8 mouse cellular contexts compared by ENCODE assay signal in genomic region chr4:22357931-22358300, GRCm38 (mm10). TPM values are rescaled to one million over a fixed set of nuclear protein-coding genes. Genes with fewer than 3 reads are reported as not detected.
DNase-seq lines count a peak whose midpoint lies in the region; ATAC-seq and TF ChIP-seq lines count a peak whose summit lies in the region.

No protein-coding gene starts in this region.

- H3K9ac ChIP-seq in hindbrain, embryonic 14.5 days = peak overlapping the region; percentile 94
- peak overlapping the region; percentile 87 for H3K9ac ChIP-seq in midbrain, embryonic 16.5 days (ENCODE audit: low read depth, low read length)

- ATAC-seq in hindbrain, embryonic 14.5 days (ENCODE audit: low FRiP score) = peak; percentile 56
- ATAC-seq in midbrain, embryonic 16.5 days = peak; percentile 63

- H3K4me3 ChIP-seq in layer of hippocampus, adult 2 months = peak overlapping the region; percentile 83
- peak overlapping the region; percentile 89 for H3K4me3 ChIP-seq in brown adipose tissue, adult 24 weeks (ENCODE audit: insufficient read depth, low read depth, low read length)
- peak overlapping the region; percentile 84 for H3K4me3 ChIP-seq in hindbrain, embryonic 14.5 days (replicated peaks; ENCODE audit: low read length)
- H3K4me3 ChIP-seq in midbrain, embryonic 16.5 days (ENCODE audit: low read depth, low read length) = peak overlapping the region; percentile 72

- H3K4me2 ChIP-seq in hindbrain, embryonic 14.5 days (replicated peaks) = peak overlapping the region; percentile 72
- H3K4me2 ChIP-seq in midbrain, embryonic 16.5 days (ENCODE audit: low read length) = peak overlapping the region; percentile 77

- peaks cover 10% of the 10 kb centered on the region for H3K4me1 ChIP-seq in brown adipose tissue, adult 24 weeks (ENCODE audit: control insufficient read depth, insufficient read depth, insufficient read length, low read length)
- peaks cover 12% of the 10 kb centered on the region; the same call in 1 of the 2 replicates for H3K4me1 ChIP-seq in hindbrain, embryonic 14.5 days (replicated peaks; ENCODE audit: control insufficient read depth, insufficient read depth, low read length)
- peaks cover 15% of the 10 kb centered on the region for H3K4me1 ChIP-seq in midbrain, embryonic 16.5 days (ENCODE audit: control insufficient read depth, insufficient read depth, low read length)

- no peaks in the 10 kb centered on the region for H3K27me3 ChIP-seq in hindbrain, embryonic 14.5 days (ENCODE audit: control insufficient read depth, insufficient read depth, low read length)
- H3K27me3 ChIP-seq in midbrain, embryonic 16.5 days (ENCODE audit: control insufficient read depth, insufficient read depth, low read depth, low read length) = no peaks in the 10 kb centered on the region

- H3K27ac ChIP-seq in layer of hippocampus, adult 2 months = peak overlapping the region; percentile 97
- peak overlapping the region; percentile 90 for H3K27ac ChIP-seq in brown adipose tissue, adult 24 weeks (replicated peaks; ENCODE audit: low read depth, low read length)
- H3K27ac ChIP-seq in hindbrain, embryonic 14.5 days = peak overlapping the region; percentile 94
- H3K27ac ChIP-seq in midbrain, embryonic 16.5 days (ENCODE audit: low read length) = peak overlapping the region; percentile 93

- no peaks in the 10 kb centered on the region for H3K36me3 ChIP-seq in hindbrain, embryonic 14.5 days (replicated peaks; ENCODE audit: control insufficient read depth, insufficient read depth)
- no peaks in the 10 kb centered on the region for H3K36me3 ChIP-seq in midbrain, embryonic 16.5 days (ENCODE audit: control insufficient read depth, insufficient read depth, low read length)

- no peak for TF ChIP-seq CTCF in layer of hippocampus, adult 2 months (conservative IDR thresholded peaks at IDR 0.05)

- H3K9me3 ChIP-seq in hindbrain, embryonic 14.5 days (ENCODE audit: control insufficient read depth, low read length) = no peaks in the 10 kb centered on the region
- H3K9me3 ChIP-seq in midbrain, embryonic 16.5 days (replicated peaks; ENCODE audit: control insufficient read depth, low read length, poor library complexity, severe bottlenecking) = no peaks in the 10 kb centered on the region

- DNase-seq in layer of hippocampus, adult 2 months (ENCODE audit: low spot score in 2 of 2) = no peak
- no peak for DNase-seq in layer of hippocampus, adult 18-20 months (ENCODE audit: low spot score in 2 of 2)
- peak; percentile 52 for DNase-seq in hindbrain, embryonic 14.5 days (ENCODE audit: low spot score)
- DNase-seq in layer of hippocampus, postnatal 14 days (ENCODE audit: low spot score in 2 of 2) = no peak
- no peak for DNase-seq in urinary bladder, postnatal 25 days (ENCODE audit: low spot score)
- DNase-seq in retina, embryonic 14.5 days (ENCODE audit: low spot score) = no peak

- 7% methylated on average over 10 of the region's 10 CpGs for WGBS in hindbrain, embryonic 14.5 days
- WGBS in midbrain, embryonic 16.5 days = 6% methylated on average over 10 of the region's 10 CpGs

RNA-seq across cellular contexts. Expression of gene Fbxl4, which starts 0.6 kb away (rescaled TPM):
- total RNA-seq in layer of hippocampus, adult 2 months (2021) = 10 to 100 TPM; 16.4 to 17.4 TPM
- 10 to 100 TPM; 15.9 to 17.3 TPM for total RNA-seq in layer of hippocampus, adult 18-20 months (2021)
- polyA plus RNA-seq in brown adipose tissue, adult 24 weeks (2012; ENCODE audit: insufficient read depth, insufficient read length, missing spikeins) = 15.0 and 22.7 TPM in 2 replicates
- 18.4 and 22.4 TPM in 2 replicates for polyA plus RNA-seq in hindbrain, embryonic 14.5 days (2014; fragmentation: Nextera tagmentation; extraction: Ambion mirVana)
- 15.8 and 17.3 TPM in 2 replicates for polyA plus RNA-seq in midbrain, embryonic 16.5 days (2015; fragmentation: Nextera tagmentation; extraction: Ambion mirVana)
- 10 to 100 TPM; 12.7 to 13.6 TPM for total RNA-seq in layer of hippocampus, postnatal 14 days (2021)
